Comparison of ENCODE assay signal across 14 mouse cellular contexts in genomic region chr6:136898954-136899353, GRCm38 (mm10). TPM values are rescaled to one million over a fixed set of nuclear protein-coding genes. Genes with fewer than 3 reads are reported as not detected.
DNase-seq lines count a peak whose midpoint lies in the region; ATAC-seq and TF ChIP-seq lines count a peak whose summit lies in the region.
"Had no signal": no experiment of that assay in that cellular context is flagged by ENCODE, and none has a peak within 500 bp of the region (broad histone marks: within the 10 kb centered on the region; RNA-seq: fewer than 3 reads in every experiment).

No protein-coding gene starts in this region.

- no peak overlapping the region for H3K4me3 ChIP-seq in heart, embryonic 13.5 days
- no peak overlapping the region for H3K4me3 ChIP-seq in MEL (ENCODE audit: control insufficient read depth in 1 of 2, insufficient read depth in 1 of 2, low read depth in 2 of 2, low read length in 2 of 2)
- H3K4me3 ChIP-seq: midbrain, embryonic 13.5 days had no signal

- TF ChIP-seq EP300 in MEL (IDR thresholded peaks at IDR 0.05; ENCODE audit: low read depth in 1 of 2, low read length in 2 of 2) = no peak

- H3K9me3 ChIP-seq in heart, embryonic 13.5 days = no peaks in the 10 kb centered on the region
- H3K9me3 ChIP-seq in MEL (replicated peaks; ENCODE audit: insufficient read depth, low read length) = no peaks in the 10 kb centered on the region
- H3K9me3 ChIP-seq: midbrain, embryonic 13.5 days had no signal

- H3K27ac ChIP-seq in heart, embryonic 13.5 days (replicated peaks) = peak overlapping the region; percentile 82
- H3K27ac ChIP-seq in MEL (ENCODE audit: control insufficient read depth, low read depth, low read length) = no peak overlapping the region
- H3K27ac ChIP-seq: midbrain, embryonic 13.5 days had no signal

- H3K79me2 ChIP-seq in MEL (ENCODE audit: control insufficient read depth, insufficient read depth, low read length, poor library complexity) = no peaks in the 10 kb centered on the region

- H3K36me3 ChIP-seq in heart, embryonic 13.5 days = no peaks in the 10 kb centered on the region
- peaks cover 0 to 19% of the 10 kb centered on the region in 2 experiments; a peak in 2 of 4 replicates for H3K36me3 ChIP-seq in MEL (ENCODE audit: control insufficient read depth in 1 of 2, insufficient read depth in 2 of 2, low read length in 2 of 2)
- H3K36me3 ChIP-seq: midbrain, embryonic 13.5 days had no signal

- H3K4me1 ChIP-seq in heart, embryonic 13.5 days = peaks cover 47% of the 10 kb centered on the region
- H3K4me1 ChIP-seq in MEL (ENCODE audit: control insufficient read depth in 1 of 2, insufficient read depth in 2 of 2, low read length in 2 of 2) = peaks cover 3 to 19% of the 10 kb centered on the region in 2 experiments; a peak in 3 of 4 replicates
- H3K4me1 ChIP-seq: midbrain, embryonic 13.5 days had no signal

- no peak overlapping the region for H3K4me2 ChIP-seq in heart, embryonic 13.5 days
- H3K4me2 ChIP-seq: midbrain, embryonic 13.5 days had no signal

- no peak for TF ChIP-seq POLR2A in MEL (IDR thresholded peaks at IDR 0.05; ENCODE audit: control insufficient read depth in 1 of 2, insufficient read depth in 1 of 2, low read depth in 1 of 2, low read length in 2 of 2, poor library complexity in 1 of 2)

- WGBS in heart, embryonic 13.5 days = 56% methylated on average over 2 of the region's 2 CpGs

- no peak for ATAC-seq in heart, embryonic 13.5 days (ENCODE audit: extremely low read depth, insufficient number of reproducible peaks, low FRiP score, low TSS enrichment)
- ATAC-seq in neutrophil, adult 5-6 weeks (ENCODE audit: extremely low read depth, insufficient number of reproducible peaks, low FRiP score, poor library complexity, severe bottlenecking) = 0 out of 2 replicates have a peak, but pooled peaks have one; percentile 41
- ATAC-seq: midbrain, embryonic 13.5 days had no signal

- no peak for TF ChIP-seq CTCF in MEL (IDR thresholded peaks at IDR 0.05 in 2 of 3, conservative IDR thresholded peaks at IDR 0.05 in 1 of 3; ENCODE audit: control insufficient read depth in 1 of 3, insufficient read depth in 1 of 3, low read depth in 2 of 3, low read length in 3 of 3, poor library complexity in 1 of 3, severe bottlenecking in 1 of 3)

- H3K27me3 ChIP-seq in heart, embryonic 13.5 days (replicated peaks) = no peaks in the 10 kb centered on the region
- H3K27me3 ChIP-seq in MEL (ENCODE audit: control insufficient read depth in 1 of 2, insufficient read depth in 2 of 2, low read length in 2 of 2) = peaks cover 0 to 1% of the 10 kb centered on the region in 2 experiments; a peak in 2 of 4 replicates
- H3K27me3 ChIP-seq: midbrain, embryonic 13.5 days had no signal

- no peak for DNase-seq in heart, adult 18-20 months
- peak; percentile 61 for DNase-seq in 416B (ENCODE audit: low read depth)
- peak; percentile 29 for DNase-seq in MEL (ENCODE audit: low read depth, low spot score)
- DNase-seq in cerebellum, postnatal 10 days = no peak
- no peak for DNase-seq in urinary bladder, adult 2 months (ENCODE audit: low spot score)
- no peak for DNase-seq in c-Kit-positive CD71-positive TER-119-positive erythroid progenitor cells, embryonic 14.5 days (ENCODE audit: low spot score)
- DNase-seq: adrenal gland, postnatal 25 days; retina, postnatal 1 day had no signal

- no peak for TF ChIP-seq RAD21 in MEL (IDR thresholded peaks at IDR 0.05; ENCODE audit: low read depth, low read length)

- H3K9ac ChIP-seq in heart, embryonic 13.5 days = no peak overlapping the region
- H3K9ac ChIP-seq in MEL (ENCODE audit: control insufficient read depth, low read depth, low read length, poor library complexity, severe bottlenecking) = no peak overlapping the region
- H3K9ac ChIP-seq: midbrain, embryonic 13.5 days had no signal

TF ChIP-seq in MEL, 35 proteins besides CTCF, POLR2A, EP300 and RAD21:
- TF ChIP-seq SMC3 (IDR thresholded peaks at IDR 0.05; ENCODE audit: low read depth, low read length) (no peak), UBTF (IDR thresholded peaks at IDR 0.05; ENCODE audit: borderline replicate concordance, insufficient read depth, low read depth, low read length) (no peak), TBP (IDR thresholded peaks at IDR 0.05; ENCODE audit: low read depth, low read length) (no peak), CHD2 (IDR thresholded peaks at IDR 0.05; ENCODE audit: low read length) (no peak), GATA1 (IDR thresholded peaks at IDR 0.05; ENCODE audit: low read depth, low read length) (no peak), E2F4 (IDR thresholded peaks at IDR 0.05; ENCODE audit: borderline replicate concordance, low read depth, low read length) (no peak), GABPA (IDR thresholded peaks at IDR 0.05; ENCODE audit: low read depth, low read length) (no peak), MAX (IDR thresholded peaks at IDR 0.05; ENCODE audit: low read length) (no peak), BHLHE40 (IDR thresholded peaks at IDR 0.05; ENCODE audit: borderline replicate concordance, low read depth, low read length) (no peak)
TF ChIP-seq in MEL: peak in this region for 0.

RNA-seq across cellular contexts. Expression of gene Erp27, which starts 23.0 kb away (rescaled TPM):
- 0.80 and 0.96 TPM in 2 replicates for polyA plus RNA-seq in heart, embryonic 13.5 days (2015; fragmentation: Nextera tagmentation; extraction: Ambion mirVana)
- total RNA-seq in heart, adult 18-20 months (2021) = not detected
- not detected in 2 replicates for total RNA-seq in MEL (2012; rRNA removed)
- polyA plus RNA-seq in MEL (2012; ENCODE audit: insufficient read depth in 1 of 2, insufficient read length in 2 of 2, low read depth in 1 of 2, low replicate concordance in 2 of 2, missing spikeins in 1 of 2) = under 1 TPM in 1 of 2 experiments, not detected in 1; 0.39 TPM
- total RNA-seq in neutrophil, adult 5-6 weeks (2017) = 12.0 and 12.5 TPM in 2 replicates
- 0.25 TPM in 2 replicates for polyA plus RNA-seq in urinary bladder, adult 2 months (2012; rRNA removed)
- total RNA-seq: adrenal gland, postnatal 25 days; gastrocnemius, postnatal 4 days; left cerebral cortex, adult 18-20 months had no signal
- polyA plus RNA-seq: midbrain, embryonic 13.5 days had no signal

RNA-seq across cellular contexts. Expression of gene Mgp, which starts 23.3 kb away (rescaled TPM):
- 290 and 310 TPM in 2 replicates for polyA plus RNA-seq in heart, embryonic 13.5 days (2015; fragmentation: Nextera tagmentation; extraction: Ambion mirVana)
- total RNA-seq in heart, adult 18-20 months (2021) = 100 to 1,000 TPM; 301 to 402 TPM
- not detected in 2 replicates for total RNA-seq in MEL (2012; rRNA removed)
- not detected for polyA plus RNA-seq in MEL (2012; ENCODE audit: insufficient read depth in 1 of 2, insufficient read length in 2 of 2, low read depth in 1 of 2, low replicate concordance in 2 of 2, missing spikeins in 1 of 2)
- total RNA-seq in neutrophil, adult 5-6 weeks (2017) = not detected in 2 replicates
- polyA plus RNA-seq in urinary bladder, adult 2 months (2012; rRNA removed) = 4,728 and 4,770 TPM in 2 replicates

RNA-seq across cellular contexts. Expression of gene Pde6h, which starts 24.7 kb away (rescaled TPM):
- polyA plus RNA-seq in heart, embryonic 13.5 days (2015; fragmentation: Nextera tagmentation; extraction: Ambion mirVana) = 0.36 TPM in 1 of 2 replicates, not detected in the other
- total RNA-seq in heart, adult 18-20 months (2021) = not detected
- not detected in 2 replicates for total RNA-seq in MEL (2012; rRNA removed)
- under 1 TPM in 1 of 2 experiments, not detected in 1; 0.08 TPM for polyA plus RNA-seq in MEL (2012; ENCODE audit: insufficient read depth in 1 of 2, insufficient read length in 2 of 2, low read depth in 1 of 2, low replicate concordance in 2 of 2, missing spikeins in 1 of 2)
- 0.35 TPM in 1 of 2 replicates, not detected in the other for total RNA-seq in neutrophil, adult 5-6 weeks (2017)
- polyA plus RNA-seq in urinary bladder, adult 2 months (2012; rRNA removed) = 0.72 and 1.1 TPM in 2 replicates
- total RNA-seq: gastrocnemius, postnatal 4 days had no signal
- polyA plus RNA-seq: intestine, embryonic 14.5 days; midbrain, embryonic 13.5 days had no signal

RNA-seq across cellular contexts. Expression of gene Art4, which starts 41.4 kb away (rescaled TPM):
- polyA plus RNA-seq in heart, embryonic 13.5 days (2015; fragmentation: Nextera tagmentation; extraction: Ambion mirVana) = 13.3 and 15.6 TPM in 2 replicates
- 10 to 100 TPM; 18.7 to 21.8 TPM for total RNA-seq in heart, adult 18-20 months (2021)
- total RNA-seq in MEL (2012; rRNA removed) = 0.13 and 0.50 TPM in 2 replicates
- under 1 TPM in 1 of 2 experiments, not detected in 1; 0.60 TPM for polyA plus RNA-seq in MEL (2012; ENCODE audit: insufficient read depth in 1 of 2, insufficient read length in 2 of 2, low read depth in 1 of 2, low replicate concordance in 2 of 2, missing spikeins in 1 of 2)
- 1.9 and 2.8 TPM in 2 replicates for total RNA-seq in neutrophil, adult 5-6 weeks (2017)
- 11.8 and 14.6 TPM in 2 replicates for polyA plus RNA-seq in urinary bladder, adult 2 months (2012; rRNA removed)
- total RNA-seq: left cerebral cortex, adult 18-20 months had no signal

RNA-seq across cellular contexts. Expression of gene Arhgdib, which starts 42.7 kb away (rescaled TPM):
- 85.1 and 86.5 TPM in 2 replicates for polyA plus RNA-seq in heart, embryonic 13.5 days (2015; fragmentation: Nextera tagmentation; extraction: Ambion mirVana)
- total RNA-seq in heart, adult 18-20 months (2021) = 10 to 100 TPM; 22.8 to 39.0 TPM
- total RNA-seq in MEL (2012; rRNA removed) = 102 and 144 TPM in 2 replicates
- 100 to 1,000 TPM; 346 to 408 TPM for polyA plus RNA-seq in MEL (2012; ENCODE audit: insufficient read depth in 1 of 2, insufficient read length in 2 of 2, low read depth in 1 of 2, low replicate concordance in 2 of 2, missing spikeins in 1 of 2)
- 1,086 and 1,117 TPM in 2 replicates for total RNA-seq in neutrophil, adult 5-6 weeks (2017)
- 141 and 144 TPM in 2 replicates for polyA plus RNA-seq in urinary bladder, adult 2 months (2012; rRNA removed)

Comparison
In these comparisons a context has a peak if more than half of its experiments do, and no peak if none do; other contexts are left out.
1. DNase-seq: peak in 416B (single experiment) and MEL (single experiment); none in heart, adult 18-20 months (0 of 2), cerebellum, postnatal 10 days (0 of 2), urinary bladder, adult 2 months (single experiment) and c-Kit-positive CD71-positive TER-119-positive erythroid progenitor cells, embryonic 14.5 days (single experiment).
2. RNA of gene Erp27, which starts 23.0 kb away (total RNA-seq): 12.0 to 12.5 TPM in neutrophil, adult 5-6 weeks; not detected in heart, adult 18-20 months and not detected in MEL; every median in the first group is over 10 times any median in the second.
3. RNA of gene Mgp, which starts 23.3 kb away (total RNA-seq): 301 to 402 TPM in heart, adult 18-20 months; not detected in MEL and not detected in neutrophil, adult 5-6 weeks; every median in the first group is over 100 times any median in the second.